Mouse (Mus musculus) liver, adult 2 months (tissue): ENCODE measurements around the gene Rmnd5b. TPM values are rescaled to one million over a fixed set of nuclear protein-coding genes. Genes with fewer than 3 reads are reported as not detected.
A peak's percentile ranks its signal among the peaks of the same experiment; 100 is the strongest.

Experiments used
- DNase-seq: peaks from one replicate; pipeline ENCODE4 v3.0.0-alpha.2; 2011; ENCODE audit warnings: low read depth, low spot score; ENCODE audit errors: extremely low read depth
- H3K27ac ChIP-seq: fragments of 200-500 bp; replicated peaks from 2 replicates; pipeline ENCODE4 v1.5.1; 2012; ENCODE audit warnings: low read depth, mild to moderate bottlenecking, control low read depth, inconsistent platforms, low read length; ENCODE audit not compliant: insufficient read depth
- H3K27me3 ChIP-seq: fragments of 200-500 bp; 2 replicates; pipeline ENCODE4 v1.6.1; 2012; ENCODE audit warnings: mild to moderate bottlenecking, moderate library complexity, low read length, inconsistent platforms; ENCODE audit not compliant: control insufficient read depth, insufficient read depth
- H3K36me3 ChIP-seq: fragments of 200-500 bp; 2 replicates; pipeline ENCODE4 v1.6.1; 2012; ENCODE audit warnings: low read length, inconsistent platforms; ENCODE audit not compliant: control insufficient read depth, insufficient read depth
- H3K4me1 ChIP-seq: fragments of 200-500 bp; 2 replicates; pipeline ENCODE4 v1.6.1; 2011; ENCODE audit warnings: low read length; ENCODE audit not compliant: control insufficient read depth, insufficient read depth
- H3K4me3 ChIP-seq: fragments of 200-500 bp; 2 replicates; pipeline ENCODE4 v1.5.1; 2011; ENCODE audit warnings: low read depth, mild to moderate bottlenecking, control low read depth, low read length, moderate library complexity; ENCODE audit not compliant: insufficient read depth
- H3K79me2 ChIP-seq: fragments of 200-500 bp; 2 replicates; pipeline ENCODE4 v1.6.1; 2012; ENCODE audit warnings: inconsistent platforms, mild to moderate bottlenecking, low read length, moderate library complexity; ENCODE audit not compliant: control insufficient read depth, insufficient read depth
- H3K9ac ChIP-seq: fragments of 200-500 bp; 2 replicates; pipeline ENCODE4 v1.6.1; 2012; ENCODE audit warnings: low read depth, mild to moderate bottlenecking, control low read depth, inconsistent platforms, low read length
- CTCF ChIP-seq: fragments of 200-500 bp; IDR thresholded peaks from 2 replicates; pipeline ENCODE4 v1.5.1; 2011; ENCODE audit warnings: low read depth, low read length, control low read depth
- POLR2A ChIP-seq: fragments of 200-500 bp; IDR thresholded peaks from 2 replicates; pipeline ENCODE4 v1.6.1; 2011; ENCODE audit warnings: low read length, control low read depth; ENCODE audit not compliant: insufficient read depth; ENCODE audit errors: extremely low read depth
- WGBS: fragments of 180-500 bp; shearing (Covaris S2); methylation state at CpG from one replicate; pipeline ENCODE4 v1.1.7; 2018; 5-methylcytosine and 5-hydroxymethylcytosine counted together
- polyA plus RNA-seq: library from polyadenylated mRNA; depleted of rRNA; stranded (reverse); fragments of >200 nt; gene quantifications from 2 replicates; pipeline ENCODE4 v1.2.3, GENCODE M21; 2012
- total RNA-seq: library from RNA; depleted of rRNA; stranded (reverse); fragments of >200 nt; gene quantifications from 2 replicates; pipeline ENCODE4 v1.2.3, GENCODE M21; 2014

The Rmnd5b gene
- total and polyA plus RNA-seq, 2 experiments, result 8.9 to 44.9 TPM

DNA sequence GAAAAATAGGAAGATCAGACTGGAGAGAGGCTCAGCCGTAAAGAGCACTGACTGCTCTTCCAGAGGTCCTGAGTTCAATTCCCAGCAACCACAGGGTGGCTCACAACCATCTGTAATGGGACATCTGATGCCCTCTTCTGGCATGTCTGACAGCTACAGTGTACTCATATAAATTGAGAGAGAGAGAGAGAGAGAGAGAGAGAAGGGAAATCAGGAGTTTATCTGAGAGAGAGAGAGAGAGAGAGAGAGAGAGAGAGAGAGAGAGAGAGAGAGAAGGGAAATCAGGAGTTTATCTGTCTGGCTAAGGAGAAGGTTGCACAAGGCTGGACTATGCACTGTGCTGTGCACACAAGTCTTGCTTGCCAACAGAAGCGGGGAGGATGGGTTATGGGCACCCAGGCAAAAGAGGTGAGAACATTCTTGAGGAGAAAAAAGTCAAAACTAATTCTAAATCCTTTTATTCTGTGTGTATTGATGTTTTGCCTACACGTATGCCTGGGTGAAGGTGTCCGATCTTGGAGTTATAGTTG is 17.3 kb upstream of the Rmnd5b start:
- H3K9ac ChIP-seq, result no peak overlapping the region
- TF ChIP-seq CTCF (no peak), POLR2A (no peak)
- peak; percentile 97 for DNase-seq
- peaks cover 38% of the 10 kb centered on the region for H3K4me1 ChIP-seq
- H3K36me3 ChIP-seq, result no peaks in the 10 kb centered on the region
- peaks cover 6% of the 10 kb centered on the region; the same call in 1 of the 2 replicates for H3K79me2 ChIP-seq
- 24% methylated on average over 4 of the region's 4 CpGs for WGBS
- no peaks in the 10 kb centered on the region for H3K27me3 ChIP-seq
- no peak overlapping the region for H3K4me3 ChIP-seq
- H3K27ac ChIP-seq, result peak overlapping the region; percentile 53

DNA sequence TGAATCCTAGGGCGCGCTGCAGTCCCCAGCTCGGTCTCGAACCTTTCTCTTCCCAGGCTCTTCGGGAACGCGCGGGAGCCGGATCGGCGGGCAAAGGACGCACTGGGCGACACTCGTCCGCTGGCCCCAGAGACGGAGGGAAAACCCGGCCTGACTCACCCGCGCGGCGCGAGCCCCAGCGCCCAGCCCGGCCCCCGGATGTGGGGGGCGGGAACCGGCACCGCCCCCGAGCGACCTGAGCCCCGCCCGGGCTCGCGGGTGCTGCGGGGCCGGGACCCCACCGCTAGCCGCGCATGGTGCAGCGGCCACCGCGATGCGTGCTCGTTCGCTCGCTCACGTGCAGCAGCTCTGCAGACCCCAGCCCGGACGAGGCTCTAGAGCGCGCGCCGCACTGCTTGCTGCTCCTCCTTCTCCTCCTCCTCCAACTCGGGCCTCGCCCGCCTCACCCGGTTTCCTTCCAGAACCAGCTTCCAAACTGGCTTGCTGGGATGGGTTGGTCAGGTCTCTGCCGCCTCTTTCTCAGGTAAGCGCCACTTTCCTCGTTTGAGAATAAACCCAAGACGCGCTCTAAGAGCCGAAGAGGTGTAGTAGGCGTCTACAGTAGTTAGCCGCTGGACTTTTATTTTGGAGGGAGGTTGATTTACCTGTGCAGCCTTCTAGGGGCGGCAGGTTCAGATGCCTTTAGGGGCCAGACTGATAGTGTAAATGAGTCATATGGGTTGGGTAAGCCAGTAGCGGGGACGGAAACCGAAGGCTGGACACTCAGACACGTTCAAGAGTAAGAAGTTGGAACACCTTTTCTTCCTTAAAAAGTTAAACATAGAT is 15.2 kb upstream of the Rmnd5b start, which contains the start of the genes N4bp3 and D930048N14Rik:
Gene N4bp3, minus strand, starts transcription at position 152 of the 825 bp plus-strand sequence.
Gene D930048N14Rik, plus strand, starts transcription at position 264 of the 825 bp plus-strand sequence.
- Histone ChIP-seq H3K4me1 (peaks cover 26% of the 10 kb centered on the region), H3K27me3 (no peaks in the 10 kb centered on the region), H3K79me2 (peaks cover 6% of the 10 kb centered on the region; the same call in 1 of the 2 replicates), H3K9ac (peak within 1 kb of the TSS; percentile 82), H3K36me3 (no peaks in the 10 kb centered on the region), H3K4me3 (peak within 1 kb of the TSS; percentile 93), H3K27ac (peak within 1 kb of the TSS; percentile 65)
- 1% methylated on average over 70 of the region's 70 CpGs for WGBS
- TF ChIP-seq POLR2A (peak; percentile 53; the same call in 1 of the 2 replicates), CTCF (no peak)
- peak; percentile 54 for DNase-seq

DNA sequence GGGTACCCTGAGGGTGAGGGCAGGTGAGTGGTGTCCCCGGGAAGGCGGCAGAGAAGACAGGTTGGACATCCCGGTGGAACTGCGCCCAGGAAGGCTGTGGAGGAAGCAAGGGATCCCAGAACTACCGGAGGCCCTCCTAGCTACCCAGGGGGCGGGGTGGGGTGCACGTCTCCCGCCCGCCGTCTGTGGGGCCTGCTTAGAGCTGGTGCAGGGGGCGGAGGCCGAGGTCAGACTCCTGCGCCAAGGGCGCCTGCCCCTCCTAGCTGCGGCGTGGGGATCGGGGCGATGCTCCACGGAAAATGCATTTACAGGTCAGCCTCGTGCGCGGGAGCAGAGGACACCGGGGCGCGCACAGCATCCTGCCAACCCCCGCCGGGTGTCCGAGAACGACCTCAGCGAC is 14.6 kb upstream of the Rmnd5b start:
- TF ChIP-seq CTCF (no peak), POLR2A (no peak)
- WGBS, result 2% methylated on average over 30 of the region's 30 CpGs
- Histone ChIP-seq H3K4me1 (peaks cover 25% of the 10 kb centered on the region), H3K27me3 (no peaks in the 10 kb centered on the region), H3K36me3 (no peaks in the 10 kb centered on the region), H3K27ac (peak overlapping the region; percentile 43), H3K79me2 (peaks cover 6% of the 10 kb centered on the region; the same call in 1 of the 2 replicates), H3K9ac (peak overlapping the region; percentile 82), H3K4me3 (peak overlapping the region; percentile 93)
- no peak for DNase-seq

DNA sequence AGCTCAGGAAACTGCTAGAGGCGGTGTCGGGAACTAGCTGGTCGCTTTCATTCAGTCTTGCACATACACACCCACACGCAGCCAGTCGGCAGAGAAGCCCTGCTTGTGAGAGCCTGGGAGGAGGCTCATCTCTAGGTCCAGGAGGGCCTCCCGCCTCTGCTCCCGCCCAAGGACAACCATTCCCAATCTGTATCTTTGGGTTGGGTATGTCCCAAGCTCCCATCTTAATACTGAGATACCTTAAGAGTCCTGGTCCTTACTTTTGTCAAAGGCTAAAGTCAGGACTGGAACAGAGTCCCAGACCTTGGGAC is 14.1 kb upstream of the Rmnd5b start:
- Histone ChIP-seq H3K9ac (peak overlapping the region; percentile 82), H3K27ac (no peak overlapping the region), H3K4me1 (peaks cover 21% of the 10 kb centered on the region), H3K79me2 (peaks cover 6% of the 10 kb centered on the region; the same call in 1 of the 2 replicates), H3K27me3 (no peaks in the 10 kb centered on the region), H3K4me3 (peak overlapping the region; percentile 93), H3K36me3 (no peaks in the 10 kb centered on the region)
- WGBS, result 40% methylated on average over 7 of the region's 7 CpGs
- TF ChIP-seq CTCF (no peak), POLR2A (no peak)
- DNase-seq, result no peak

DNA sequence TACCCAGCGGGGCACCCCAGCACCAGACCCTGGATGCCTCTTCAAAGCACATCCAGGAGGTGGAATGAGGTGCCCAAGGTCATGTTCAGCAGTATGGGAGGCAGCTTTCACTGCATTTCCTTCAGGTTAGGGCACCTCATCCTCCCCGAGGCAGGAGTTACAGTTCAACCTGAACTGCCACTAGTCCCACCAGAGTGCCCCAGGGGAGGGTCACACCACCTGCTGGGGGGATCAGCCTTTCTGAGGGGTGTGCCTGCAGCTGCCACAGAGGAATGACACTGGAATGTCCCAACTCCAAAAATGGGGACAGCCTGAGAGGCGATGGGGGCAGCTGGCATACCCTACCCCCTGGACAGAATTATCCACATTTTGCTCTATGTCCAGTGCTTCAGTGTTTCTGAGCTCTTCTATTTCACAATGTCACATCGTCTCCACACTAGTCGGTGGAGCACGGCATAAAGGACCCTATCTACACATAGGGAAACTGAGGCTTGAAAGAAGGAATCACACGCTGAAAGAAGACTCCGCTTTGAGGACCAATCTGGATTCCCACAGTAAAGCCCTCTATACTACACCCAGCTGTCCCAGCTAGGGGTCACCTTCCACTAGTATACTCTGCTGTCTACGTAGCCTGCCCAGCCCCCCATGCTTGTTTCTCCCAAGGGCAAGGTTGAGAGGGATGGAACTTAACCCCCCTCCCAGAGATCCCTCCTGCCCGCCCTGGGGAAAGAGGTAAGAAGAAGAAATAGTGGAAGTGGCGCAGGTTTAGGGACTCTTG is 13.6 kb upstream of the Rmnd5b start:
- Histone ChIP-seq H3K27me3 (no peaks in the 10 kb centered on the region), H3K79me2 (peaks cover 6% of the 10 kb centered on the region; the same call in 1 of the 2 replicates), H3K4me3 (no peak overlapping the region), H3K4me1 (peaks cover 16% of the 10 kb centered on the region), H3K36me3 (no peaks in the 10 kb centered on the region), H3K9ac (no peak overlapping the region), H3K27ac (no peak overlapping the region)
- no peak for DNase-seq
- TF ChIP-seq POLR2A, result no peak
- no peak for TF ChIP-seq CTCF
- WGBS, result 73% methylated on average over 11 of the region's 11 CpGs
